Mouse (Mus musculus) thymus, postnatal 14 days (tissue): Measurements from ENCODE around the gene Smim26.

Source experiments
- DNase-seq: peaks from one replicate; pipeline ENCODE4 v3.0.0; 2021

The Smim26 gene

GRCm38 (mm10) chr2:144637671-144638395 lies 44.0 kb downstream of the Smim26 start:
- no peak for DNase-seq

- DNase-seq, result no peak
These were observed 44.9 kb downstream of the Smim26 start for GRCm38 (mm10) chr2:144638719-144639118.

GRCm38 (mm10) chr2:144640101-144640500 lies 46.2 kb downstream of the Smim26 start:
- DNase-seq, result no peak

GRCm38 (mm10) chr2:144641991-144642390 lies 48.1 kb downstream of the Smim26 start:
- DNase-seq, result no peak
